Mouse (Mus musculus): ENCODE results near the gene Tmem131. TPM values are rescaled to one million over a fixed set of nuclear protein-coding genes. Genes with fewer than 3 reads are reported as not detected.

Gene Tmem131
- polyA plus RNA-seq, 1 experiment from 2014 or later = 16.6 TPM

- Histone ChIP-seq H3K9me3 (ENCODE audit: control insufficient read depth, low read length) (no peaks in the 10 kb centered on the region), H3K4me1 (ENCODE audit: control insufficient read depth, insufficient read depth, low read length) (no peaks in the 10 kb centered on the region), H3K27ac (replicated peaks; ENCODE audit: low read depth, low read length) (no peak overlapping the region), H3K36me3 (ENCODE audit: control insufficient read depth, insufficient read depth, low read length) (no peaks in the 10 kb centered on the region), H3K27me3 (ENCODE audit: control insufficient read depth, insufficient read depth, low read length) (no peaks in the 10 kb centered on the region), H3K9ac (ENCODE audit: low read length) (no peak overlapping the region), H3K4me2 (ENCODE audit: low read depth, severe bottlenecking) (no peak overlapping the region), H3K4me3 (ENCODE audit: low read depth, low read length) (no peak overlapping the region)
- ATAC-seq (ENCODE audit: insufficient number of reproducible peaks, low FRiP score, low TSS enrichment, low read depth) (no peak), DNase-seq (ENCODE audit: low spot score) (no peak)
- 86% methylated on average over 9 of the region's 9 CpGs for WGBS
Measured at GRCm38 (mm10) chr1:36982191-36982961, 38.9 kb upstream of the Tmem131 start.

DNA sequence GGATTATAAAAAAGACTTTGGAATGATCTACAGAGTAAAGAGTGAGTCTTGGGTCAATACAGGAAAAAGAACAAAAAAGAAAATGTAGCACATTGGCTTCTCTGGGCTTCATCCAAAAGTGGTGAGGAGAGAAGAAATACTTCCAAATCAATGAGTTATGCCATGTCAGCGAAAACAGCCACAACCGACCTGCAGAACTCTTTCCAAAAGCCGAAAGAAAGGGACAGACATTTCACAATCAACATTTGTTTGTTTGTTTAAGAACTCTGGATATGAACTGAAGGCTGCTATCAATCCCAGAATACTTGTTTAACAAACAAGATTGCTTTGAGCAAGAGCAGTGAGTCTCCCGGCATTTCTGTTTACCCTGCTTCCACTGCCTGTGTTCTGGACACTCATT, 33.3 kb upstream of the Tmem131 start:
- Histone ChIP-seq H3K4me1 (ENCODE audit: control insufficient read depth, insufficient read depth, low read length) (no peaks in the 10 kb centered on the region), H3K36me3 (ENCODE audit: control insufficient read depth, insufficient read depth, low read length) (no peaks in the 10 kb centered on the region), H3K27ac (replicated peaks; ENCODE audit: low read depth, low read length) (no peak overlapping the region), H3K4me2 (ENCODE audit: low read depth, severe bottlenecking) (no peak overlapping the region), H3K27me3 (ENCODE audit: control insufficient read depth, insufficient read depth, low read length) (no peaks in the 10 kb centered on the region), H3K9ac (ENCODE audit: low read length) (no peak overlapping the region), H3K4me3 (ENCODE audit: low read depth, low read length) (no peak overlapping the region), H3K9me3 (ENCODE audit: control insufficient read depth, low read length) (no peaks in the 10 kb centered on the region)
- WGBS = 90% methylated on average over 4 of the region's 4 CpGs
- ATAC-seq (ENCODE audit: insufficient number of reproducible peaks, low FRiP score, low TSS enrichment, low read depth) (no peak), DNase-seq (ENCODE audit: low spot score) (no peak)

DNA sequence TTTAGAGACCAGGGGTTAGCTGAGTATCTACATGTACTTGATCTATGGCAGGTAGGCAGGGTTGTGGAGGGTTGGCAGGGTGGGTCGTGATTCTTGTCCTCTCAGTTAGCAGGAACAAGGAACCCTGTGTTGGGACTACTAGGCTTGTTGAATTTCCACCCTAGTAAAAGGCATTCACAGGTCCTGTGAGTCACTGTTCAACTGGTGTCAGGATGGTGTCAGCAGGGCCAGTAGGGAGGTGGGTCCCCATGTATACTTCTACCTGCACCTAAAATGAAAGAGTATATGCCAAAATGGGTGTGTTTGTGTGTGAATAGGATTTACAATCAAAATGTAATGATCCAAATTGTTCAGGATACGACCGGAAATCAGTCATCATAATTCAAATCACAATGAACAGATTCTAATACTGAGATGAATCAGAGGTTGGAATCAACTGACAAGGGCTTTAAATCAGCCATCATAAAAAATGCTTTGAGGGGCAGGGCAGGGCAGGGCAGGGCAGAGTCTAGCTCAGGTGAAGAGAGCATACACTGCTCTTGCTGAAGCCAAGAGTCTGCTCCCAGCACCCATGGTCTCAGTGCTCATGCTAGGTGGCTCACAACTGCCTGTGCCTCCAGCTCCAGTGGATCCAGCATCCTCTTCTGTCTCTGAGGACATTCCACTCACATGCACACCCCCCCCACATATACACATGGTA, 27.6 kb upstream of the Tmem131 start:
- H3K9ac ChIP-seq (ENCODE audit: low read length) = no peak overlapping the region
- no peak overlapping the region for H3K4me3 ChIP-seq (ENCODE audit: low read depth, low read length)
- no peaks in the 10 kb centered on the region for H3K36me3 ChIP-seq (ENCODE audit: control insufficient read depth, insufficient read depth, low read length)
- no peaks in the 10 kb centered on the region for H3K9me3 ChIP-seq (ENCODE audit: control insufficient read depth, low read length)
- WGBS = 89% methylated on average over 3 of the region's 3 CpGs
- no peaks in the 10 kb centered on the region for H3K4me1 ChIP-seq (ENCODE audit: control insufficient read depth, insufficient read depth, low read length)
- no peaks in the 10 kb centered on the region for H3K27me3 ChIP-seq (ENCODE audit: control insufficient read depth, insufficient read depth, low read length)
- DNase-seq (ENCODE audit: low spot score) (no peak), ATAC-seq (ENCODE audit: insufficient number of reproducible peaks, low FRiP score, low TSS enrichment, low read depth) (no peak)
- no peak overlapping the region for H3K4me2 ChIP-seq (ENCODE audit: low read depth, severe bottlenecking)
- H3K27ac ChIP-seq (replicated peaks; ENCODE audit: low read depth, low read length) = no peak overlapping the region

DNA sequence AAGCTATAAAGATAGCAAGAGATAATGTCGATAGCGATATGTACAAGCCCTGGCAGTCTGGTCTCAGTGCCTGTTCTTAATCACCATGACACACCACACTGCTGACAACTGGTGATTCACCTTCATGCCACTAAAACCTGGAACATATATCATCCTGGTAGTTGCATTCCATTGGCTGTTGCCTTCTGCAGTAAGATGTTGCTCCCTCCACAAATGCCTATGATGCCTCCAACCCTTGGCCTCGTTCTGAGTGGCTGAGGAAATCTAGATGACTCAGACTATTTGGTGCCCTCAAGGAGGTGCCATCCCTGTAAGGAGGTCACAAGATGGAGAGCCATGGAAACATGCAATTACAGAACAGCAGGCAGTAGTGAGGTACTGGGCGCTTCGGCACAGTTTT, 22.4 kb upstream of the Tmem131 start:
- Histone ChIP-seq H3K27ac (replicated peaks; ENCODE audit: low read depth, low read length) (no peak overlapping the region), H3K4me2 (ENCODE audit: low read depth, severe bottlenecking) (no peak overlapping the region), H3K4me1 (ENCODE audit: control insufficient read depth, insufficient read depth, low read length) (no peaks in the 10 kb centered on the region), H3K36me3 (ENCODE audit: control insufficient read depth, insufficient read depth, low read length) (no peaks in the 10 kb centered on the region), H3K9me3 (ENCODE audit: control insufficient read depth, low read length) (no peaks in the 10 kb centered on the region), H3K27me3 (ENCODE audit: control insufficient read depth, insufficient read depth, low read length) (no peaks in the 10 kb centered on the region), H3K9ac (ENCODE audit: low read length) (no peak overlapping the region), H3K4me3 (ENCODE audit: low read depth, low read length) (no peak overlapping the region)
- no peak for DNase-seq (ENCODE audit: low spot score)
- WGBS = 83% methylated on average over 5 of the region's 5 CpGs
- no peak for ATAC-seq (ENCODE audit: insufficient number of reproducible peaks, low FRiP score, low TSS enrichment, low read depth)

DNA sequence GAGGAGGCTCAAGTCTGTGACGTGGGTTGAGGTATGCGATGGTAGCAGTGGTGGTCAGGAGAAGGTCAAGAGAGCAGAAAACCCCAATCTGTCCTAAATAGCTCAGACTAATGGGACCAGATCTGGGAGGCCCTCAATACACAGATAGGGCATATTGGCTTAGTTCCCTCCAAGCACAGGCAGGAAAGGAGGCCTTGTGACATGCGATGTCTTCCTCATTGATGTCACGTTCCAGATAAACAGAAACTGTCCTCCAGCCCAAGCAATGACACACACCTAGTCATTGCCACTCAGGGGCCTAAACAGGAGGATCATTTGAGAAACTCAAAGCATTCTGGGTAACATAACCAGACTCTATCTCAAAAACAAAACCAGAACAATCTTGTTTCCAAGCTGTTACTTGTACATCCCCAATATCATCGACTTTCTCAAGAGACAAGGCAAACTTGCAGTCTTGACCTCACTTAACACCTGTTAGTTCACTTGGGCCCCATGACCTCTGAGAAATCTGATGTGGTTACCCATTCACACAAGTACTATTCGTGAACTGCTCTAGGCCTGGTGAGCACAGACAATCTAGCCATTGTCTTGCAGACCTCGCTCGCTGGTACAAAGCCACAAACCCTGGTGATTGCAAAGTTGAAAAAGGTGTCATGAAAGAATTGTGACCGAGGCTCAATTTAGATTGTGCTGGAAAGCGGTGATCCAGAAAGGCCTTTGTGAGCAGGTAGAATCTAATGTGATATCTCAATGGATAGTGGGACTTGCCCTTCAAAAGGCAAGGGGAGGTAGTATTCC, 19.1 kb upstream of the Tmem131 start:
- ATAC-seq (ENCODE audit: insufficient number of reproducible peaks, low FRiP score, low TSS enrichment, low read depth) (no peak), DNase-seq (ENCODE audit: low spot score) (no peak)
- Histone ChIP-seq H3K36me3 (ENCODE audit: control insufficient read depth, insufficient read depth, low read length) (no peaks in the 10 kb centered on the region), H3K27ac (replicated peaks; ENCODE audit: low read depth, low read length) (no peak overlapping the region), H3K9ac (ENCODE audit: low read length) (no peak overlapping the region), H3K4me1 (ENCODE audit: control insufficient read depth, insufficient read depth, low read length) (no peaks in the 10 kb centered on the region), H3K4me2 (ENCODE audit: low read depth, severe bottlenecking) (no peak overlapping the region), H3K9me3 (ENCODE audit: control insufficient read depth, low read length) (no peaks in the 10 kb centered on the region), H3K27me3 (ENCODE audit: control insufficient read depth, insufficient read depth, low read length) (no peaks in the 10 kb centered on the region), H3K4me3 (ENCODE audit: low read depth, low read length) (no peak overlapping the region)
- 88% methylated on average over 10 of the region's 10 CpGs for WGBS

GRCm38 (mm10) chr1:36960509-36961222, 17.2 kb upstream of the Tmem131 start:
- Histone ChIP-seq H3K4me3 (ENCODE audit: low read depth, low read length) (no peak overlapping the region), H3K27me3 (ENCODE audit: control insufficient read depth, insufficient read depth, low read length) (no peaks in the 10 kb centered on the region), H3K36me3 (ENCODE audit: control insufficient read depth, insufficient read depth, low read length) (no peaks in the 10 kb centered on the region), H3K4me2 (ENCODE audit: low read depth, severe bottlenecking) (no peak overlapping the region), H3K4me1 (ENCODE audit: control insufficient read depth, insufficient read depth, low read length) (no peaks in the 10 kb centered on the region), H3K9me3 (ENCODE audit: control insufficient read depth, low read length) (no peaks in the 10 kb centered on the region), H3K9ac (ENCODE audit: low read length) (no peak overlapping the region), H3K27ac (replicated peaks; ENCODE audit: low read depth, low read length) (no peak overlapping the region)
- no peak for DNase-seq (ENCODE audit: low spot score)
- WGBS = 82% methylated on average over 16 of the region's 16 CpGs
- no peak for ATAC-seq (ENCODE audit: insufficient number of reproducible peaks, low FRiP score, low TSS enrichment, low read depth)

- 83% methylated on average over 7 of the region's 7 CpGs for WGBS
- no peak overlapping the region for H3K4me2 ChIP-seq (ENCODE audit: low read depth, severe bottlenecking)
- no peaks in the 10 kb centered on the region for H3K9me3 ChIP-seq (ENCODE audit: control insufficient read depth, low read length)
- no peak overlapping the region for H3K27ac ChIP-seq (replicated peaks; ENCODE audit: low read depth, low read length)
- no peaks in the 10 kb centered on the region for H3K36me3 ChIP-seq (ENCODE audit: control insufficient read depth, insufficient read depth, low read length)
- DNase-seq (ENCODE audit: low spot score) (no peak), ATAC-seq (ENCODE audit: insufficient number of reproducible peaks, low FRiP score, low TSS enrichment, low read depth) (no peak)
- no peak overlapping the region for H3K4me3 ChIP-seq (ENCODE audit: low read depth, low read length)
- no peaks in the 10 kb centered on the region for H3K4me1 ChIP-seq (ENCODE audit: control insufficient read depth, insufficient read depth, low read length)
- no peak overlapping the region for H3K9ac ChIP-seq (ENCODE audit: low read length)
- H3K27me3 ChIP-seq (ENCODE audit: control insufficient read depth, insufficient read depth, low read length) = no peaks in the 10 kb centered on the region
Measured at GRCm38 (mm10) chr1:36949591-36950184, 6.2 kb upstream of the Tmem131 start.

DNA sequence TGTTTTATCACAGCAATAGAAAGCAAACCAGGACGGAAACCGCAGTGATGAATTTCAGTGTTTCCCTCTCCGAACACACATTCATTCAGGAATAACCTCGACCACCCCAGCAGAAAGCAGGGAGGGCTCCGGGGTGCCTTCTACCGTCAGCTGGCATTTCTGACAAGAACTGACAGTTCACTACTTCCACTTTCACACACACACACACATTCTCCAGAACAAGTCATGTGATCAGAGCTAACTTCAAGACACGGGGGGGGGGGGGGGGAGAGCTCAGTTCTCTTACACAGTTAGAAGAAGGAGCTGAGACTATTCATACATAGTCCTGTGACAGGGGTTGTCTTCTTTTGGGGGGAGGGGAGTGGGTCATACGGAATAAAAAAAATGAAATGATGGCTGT, 4.0 kb upstream of the Tmem131 start:
- WGBS = 85% methylated on average over 8 of the region's 8 CpGs
- Histone ChIP-seq H3K9ac (ENCODE audit: low read length) (no peak overlapping the region), H3K4me3 (ENCODE audit: low read depth, low read length) (no peak overlapping the region), H3K27ac (replicated peaks; ENCODE audit: low read depth, low read length) (no peak overlapping the region), H3K4me1 (ENCODE audit: control insufficient read depth, insufficient read depth, low read length) (no peaks in the 10 kb centered on the region), H3K27me3 (ENCODE audit: control insufficient read depth, insufficient read depth, low read length) (no peaks in the 10 kb centered on the region), H3K9me3 (ENCODE audit: control insufficient read depth, low read length) (no peaks in the 10 kb centered on the region), H3K4me2 (ENCODE audit: low read depth, severe bottlenecking) (no peak overlapping the region), H3K36me3 (ENCODE audit: control insufficient read depth, insufficient read depth, low read length) (no peaks in the 10 kb centered on the region)
- ATAC-seq (ENCODE audit: insufficient number of reproducible peaks, low FRiP score, low TSS enrichment, low read depth) (no peak), DNase-seq (ENCODE audit: low spot score) (no peak)
